Mouse (Mus musculus) T-helper 17 cell (primary cell): ENCODE results near the gene Vti1a.

ENCODE experiments used
- in situ Hi-C, 2 experiments: fragments of 300-600 bp; cut with MboI, MseI; formaldehyde crosslinking; loops; 1 replicate in 1 of 2; 2 replicates in 1 of 2; pipeline ENCODE4 v1.15.1; 2025; ENCODE audit warnings: high pct_unique_total_duplicates in 2 of 2

Vti1a gene

DNA sequence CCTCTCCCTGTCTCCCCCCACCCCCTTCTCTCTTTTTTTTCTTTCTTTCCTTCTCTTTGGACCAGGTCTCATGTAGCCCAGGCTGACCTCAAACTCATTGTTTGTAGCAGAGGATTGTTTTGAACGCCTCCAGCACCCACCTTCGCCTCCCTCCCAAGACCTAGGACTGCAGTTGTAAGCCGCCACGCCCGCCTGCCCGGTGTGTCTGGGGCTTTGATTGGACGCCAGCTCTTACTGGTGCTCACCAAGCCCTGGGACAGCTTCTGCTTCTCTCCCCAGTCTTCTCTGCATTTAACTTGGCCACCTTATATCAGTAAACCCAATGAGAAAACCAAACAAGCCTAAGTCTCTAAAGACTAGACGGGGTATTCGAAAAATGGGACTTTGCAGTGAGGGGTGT is 238.6 kb downstream of the Vti1a start:
- in situ Hi-C loops: no loop called here

DNA sequence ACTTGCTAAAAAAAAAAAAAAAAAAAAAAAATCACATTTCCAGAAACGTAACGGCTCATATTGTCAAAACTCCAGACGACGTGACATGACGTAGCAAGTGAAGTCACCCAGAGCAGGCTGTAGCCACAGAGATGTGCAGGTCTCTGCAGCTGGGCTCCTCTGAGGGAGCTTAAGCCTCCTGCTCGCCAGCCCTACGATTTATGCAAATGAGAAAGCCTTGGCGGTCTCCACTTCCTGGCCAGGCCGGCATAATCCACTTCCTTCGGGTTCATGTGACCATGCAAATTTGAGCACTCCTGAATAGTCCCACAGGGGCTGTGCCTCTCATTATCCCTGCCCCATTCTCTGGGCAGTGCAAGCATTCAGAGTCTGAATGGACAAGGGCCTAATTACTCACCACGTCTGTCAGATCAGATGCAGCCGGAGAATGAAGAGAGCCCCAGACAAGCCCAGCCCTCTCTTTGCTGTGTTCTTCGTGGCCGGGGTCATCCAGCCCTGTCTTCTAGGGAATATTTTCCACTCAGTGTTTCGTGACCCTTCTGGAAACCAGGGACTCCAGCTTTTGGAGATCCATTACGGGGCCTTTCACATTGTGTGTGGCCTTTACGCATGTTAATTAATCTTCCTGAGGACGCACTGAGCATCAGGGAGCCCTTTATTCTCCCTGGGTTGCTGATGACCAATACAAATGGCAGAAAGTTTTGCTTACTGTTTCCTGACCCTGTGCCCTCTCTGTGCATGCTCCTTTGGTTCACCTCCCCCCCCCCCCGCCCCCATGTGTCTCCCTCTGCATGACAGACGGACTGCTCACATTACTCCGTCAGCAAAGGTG is 240.3 kb downstream of the Vti1a start:
- in situ Hi-C loops: no loop called here

DNA sequence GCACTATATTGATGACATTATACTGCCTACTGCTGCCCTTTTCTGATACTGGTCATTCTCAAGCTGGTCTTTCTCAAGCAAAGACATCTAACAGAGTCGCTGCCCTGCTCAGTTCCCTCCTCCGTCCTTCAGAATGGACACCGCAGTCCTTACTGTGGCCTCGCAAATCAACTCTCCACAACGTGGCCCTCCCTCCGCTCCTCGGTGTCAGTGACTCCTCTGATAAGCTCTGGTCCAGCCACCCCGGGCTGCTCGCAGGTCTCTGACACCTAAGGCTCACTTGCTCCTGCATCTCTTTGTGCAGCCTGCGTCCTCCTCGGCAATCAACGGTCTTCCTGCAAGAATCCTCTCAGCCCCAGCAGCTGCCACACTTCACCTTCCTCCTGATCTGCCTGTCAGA is 243.2 kb downstream of the Vti1a start:
- in situ Hi-C loops: no loop called here

DNA sequence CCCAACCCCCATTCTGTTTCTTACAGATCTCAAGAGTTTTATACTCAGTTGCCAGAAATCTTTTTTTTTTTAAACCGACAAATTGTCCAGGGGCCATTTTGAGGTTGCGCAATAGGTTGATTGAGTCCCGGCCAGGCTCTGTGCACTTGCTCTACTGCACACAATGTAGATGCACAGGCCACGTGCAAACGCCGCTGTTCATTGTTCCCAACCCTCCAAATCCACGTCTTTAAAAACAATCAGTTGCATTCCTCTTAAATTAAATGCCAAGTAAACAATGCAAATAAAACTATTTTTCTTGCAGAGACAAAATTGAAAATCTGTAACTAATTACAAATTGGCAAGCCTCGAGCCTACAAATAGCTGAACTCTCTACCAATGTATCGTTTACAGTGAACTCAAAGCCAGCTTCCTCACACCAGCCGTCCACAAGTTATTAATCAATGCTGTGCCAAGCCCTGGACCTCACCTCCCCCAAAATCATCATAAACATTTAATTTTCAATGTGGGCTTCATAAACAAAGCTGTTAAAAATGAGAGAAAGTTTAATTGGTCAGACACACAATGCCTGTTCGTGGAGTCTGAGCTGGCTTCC is 244.1 kb downstream of the Vti1a start:
- in situ Hi-C loops: no loop called here

DNA sequence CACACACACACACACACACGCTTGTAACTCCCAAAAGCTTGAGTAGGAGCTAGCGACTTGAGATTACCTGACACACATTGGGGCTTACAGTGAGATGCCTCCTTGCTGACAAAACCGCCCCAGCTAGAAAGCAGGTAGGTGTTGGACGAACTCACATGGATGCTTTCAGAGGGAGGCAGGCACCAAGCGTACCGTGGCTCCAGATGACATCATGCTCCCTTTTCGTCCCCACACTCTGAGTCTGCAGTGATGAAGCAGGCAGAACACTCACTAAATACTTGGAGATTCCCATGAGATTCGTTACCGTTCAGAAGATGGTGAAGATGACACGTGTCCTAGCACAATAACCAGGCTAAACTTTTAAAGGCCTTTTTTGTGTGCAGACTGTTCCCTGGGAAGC is 245.4 kb downstream of the Vti1a start:
- in situ Hi-C loops: no loop called here

DNA sequence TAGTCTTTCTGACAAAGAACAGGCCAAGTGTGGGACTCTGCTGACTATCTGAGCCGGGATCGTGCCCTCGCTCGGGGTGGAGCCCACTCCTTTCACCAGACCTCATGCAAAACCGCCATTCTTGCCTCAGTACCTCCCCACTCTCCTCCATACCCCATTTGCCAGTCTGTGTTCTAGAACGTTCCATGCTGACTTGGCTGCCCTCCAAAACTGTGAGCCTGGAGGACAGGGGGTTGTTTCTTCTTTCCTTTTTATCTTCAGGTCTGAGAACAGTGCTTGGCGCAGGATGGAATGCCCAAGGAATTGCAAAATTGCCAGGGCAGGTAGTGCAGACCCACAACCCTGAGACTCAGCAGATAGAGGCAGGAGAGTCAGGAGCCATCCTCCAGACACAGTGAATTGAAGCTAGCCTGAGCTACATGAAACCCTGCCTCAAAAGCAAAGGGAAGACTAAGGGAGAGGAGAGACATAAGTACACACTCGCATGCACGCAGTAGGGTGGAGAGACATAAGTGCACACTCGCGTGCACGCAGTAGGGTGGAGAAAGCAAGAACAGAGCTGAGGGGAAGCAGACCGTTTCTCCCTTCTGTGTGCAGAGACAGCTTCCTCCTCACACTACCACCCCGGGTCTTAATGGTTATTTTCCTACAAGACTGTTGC is 246.5 kb downstream of the Vti1a start:
- in situ Hi-C loops: no loop called here

DNA sequence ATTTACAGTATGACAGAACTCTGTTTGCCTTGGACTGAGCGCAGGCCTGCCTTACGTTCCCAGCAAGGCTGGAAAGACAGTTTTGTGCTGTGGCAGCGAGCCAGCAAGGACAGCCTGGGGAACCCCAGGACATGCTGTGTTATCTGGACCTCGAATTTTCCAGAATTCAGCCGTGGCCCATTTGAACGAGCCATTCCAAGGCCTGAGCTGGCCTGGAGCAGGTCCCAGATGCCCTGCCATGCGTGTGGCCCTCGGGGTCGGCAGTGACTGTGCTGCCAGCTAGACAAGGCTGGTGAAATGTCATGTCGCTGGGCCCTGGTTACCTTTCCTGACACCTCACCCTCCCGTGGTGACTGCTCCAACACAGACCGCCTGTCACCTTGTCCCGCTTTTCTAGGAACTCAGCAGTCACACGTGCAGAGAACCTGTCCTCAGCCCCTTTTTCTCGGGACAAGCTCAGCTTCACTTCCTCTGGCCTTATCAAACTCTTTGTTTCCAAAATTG is 247.1 kb downstream of the Vti1a start:
- in situ Hi-C loops: no loop called here

DNA sequence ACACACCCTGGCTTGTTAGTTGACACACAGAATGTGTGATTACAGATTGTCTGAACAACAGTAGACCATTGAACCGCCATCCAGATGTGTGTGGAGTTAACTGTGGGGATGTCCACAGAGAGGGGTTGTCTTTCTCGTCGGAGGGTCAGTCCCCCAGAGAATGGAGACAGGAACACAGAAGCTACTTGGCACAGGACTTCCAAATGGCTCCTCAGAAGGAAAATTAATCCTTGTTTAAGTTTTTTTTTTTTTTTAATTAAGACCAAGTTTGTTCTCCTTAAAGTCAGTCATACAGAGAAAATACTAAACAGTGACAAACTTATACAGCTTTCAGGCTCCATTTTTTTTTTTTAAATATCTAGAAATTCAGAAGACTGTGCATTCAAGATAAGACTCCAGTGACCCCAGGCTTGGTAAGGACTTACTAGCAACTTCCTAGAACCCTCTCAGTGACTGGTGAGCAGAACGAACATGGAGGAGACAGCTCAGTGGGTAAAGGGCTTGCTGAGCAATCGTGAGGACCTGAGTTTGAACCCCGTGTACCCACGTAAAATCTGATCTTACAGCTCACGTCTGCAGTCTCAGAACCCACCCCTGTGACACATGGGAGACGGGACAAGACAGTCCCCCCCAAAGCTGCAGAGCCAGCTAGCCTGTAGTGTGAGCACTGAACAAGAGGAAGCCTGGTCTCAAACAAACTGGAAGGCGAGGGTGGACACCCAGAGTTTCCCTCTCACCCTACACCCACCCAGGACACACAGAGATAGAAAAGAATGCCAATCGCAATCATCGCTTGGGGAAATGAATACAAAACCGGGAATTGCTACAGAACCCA is 248.2 kb downstream of the Vti1a start:
- in situ Hi-C loops: no loop called here

DNA sequence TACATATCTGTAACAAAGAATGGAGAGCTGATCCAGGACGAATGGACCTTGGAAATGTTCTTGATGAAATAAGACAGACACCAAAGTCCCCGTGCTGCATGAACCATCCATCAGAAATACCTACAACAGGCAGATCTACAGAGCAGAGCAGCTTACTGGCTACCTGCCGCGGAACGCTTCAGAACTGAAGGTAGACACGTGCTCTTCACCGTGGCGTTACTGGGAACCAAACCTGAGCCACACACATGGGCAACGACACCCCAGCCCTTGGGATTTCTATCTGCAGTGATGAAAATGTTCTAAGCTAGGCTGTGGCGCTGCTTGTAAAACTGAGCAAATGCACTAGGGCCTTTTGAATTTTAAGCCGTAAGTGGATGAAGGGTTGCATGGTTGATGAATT is 249.0 kb downstream of the Vti1a start:
- in situ Hi-C loops: no loop called here

DNA sequence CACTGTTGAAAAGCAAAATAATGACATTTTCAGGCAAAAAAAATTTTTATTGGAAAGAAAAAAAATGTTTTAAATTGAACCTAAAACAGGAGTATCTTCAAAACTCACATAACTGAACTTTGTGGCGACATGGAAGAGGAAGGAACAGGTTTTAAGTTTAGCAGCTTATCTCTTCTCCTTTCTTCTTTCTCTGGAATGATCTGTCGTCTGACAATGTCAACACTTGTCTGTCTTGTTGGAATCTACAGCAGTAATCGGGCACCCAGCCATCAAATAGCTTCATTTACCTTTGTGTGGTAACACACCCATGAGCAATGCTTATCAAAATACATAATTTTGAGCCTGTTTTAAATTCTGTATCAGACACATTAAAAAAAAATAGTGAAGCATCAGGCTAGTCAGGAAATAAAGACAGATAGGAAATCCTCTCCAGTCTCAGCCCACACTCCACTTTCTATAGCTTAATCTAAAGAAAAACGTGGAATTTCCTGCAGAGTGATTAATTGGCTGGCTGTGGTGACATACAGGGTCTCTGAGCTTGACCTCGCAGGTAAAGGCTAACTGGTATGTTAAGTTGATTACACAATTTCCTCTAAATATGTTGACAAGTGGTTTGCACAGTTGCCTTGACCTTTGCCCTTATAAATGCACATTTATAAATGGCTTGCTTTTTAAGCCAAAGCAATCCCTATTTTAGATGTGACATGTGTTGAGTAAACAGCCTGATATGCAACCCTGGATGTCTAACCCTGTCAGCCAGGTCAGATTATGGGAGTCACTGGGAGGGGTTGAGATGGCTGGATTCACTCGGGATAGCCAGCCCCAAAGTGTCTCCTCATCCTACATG is 249.7 kb downstream of the Vti1a start:
- in situ Hi-C loops: no loop called here

DNA sequence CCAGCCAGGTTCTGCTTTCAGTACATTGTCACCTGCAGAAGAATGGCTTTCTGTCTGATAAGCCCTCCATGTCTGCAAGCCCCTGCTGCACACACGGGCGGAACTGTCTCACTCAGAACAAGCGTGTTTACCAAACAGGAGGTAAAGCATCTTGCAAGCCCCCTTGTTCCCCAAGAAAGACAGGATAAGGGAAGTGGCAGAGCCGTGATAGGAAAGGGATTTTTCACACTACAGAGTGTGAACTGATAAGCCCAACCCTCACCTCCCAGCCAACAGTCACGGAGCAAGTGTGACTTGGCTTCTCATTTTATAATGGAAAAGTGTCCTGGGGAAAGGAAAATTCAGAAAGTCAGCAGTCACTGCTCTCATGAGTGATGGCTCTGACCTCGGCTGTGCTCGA is 253.0 kb downstream of the Vti1a start:
- in situ Hi-C loops: no loop called here

DNA sequence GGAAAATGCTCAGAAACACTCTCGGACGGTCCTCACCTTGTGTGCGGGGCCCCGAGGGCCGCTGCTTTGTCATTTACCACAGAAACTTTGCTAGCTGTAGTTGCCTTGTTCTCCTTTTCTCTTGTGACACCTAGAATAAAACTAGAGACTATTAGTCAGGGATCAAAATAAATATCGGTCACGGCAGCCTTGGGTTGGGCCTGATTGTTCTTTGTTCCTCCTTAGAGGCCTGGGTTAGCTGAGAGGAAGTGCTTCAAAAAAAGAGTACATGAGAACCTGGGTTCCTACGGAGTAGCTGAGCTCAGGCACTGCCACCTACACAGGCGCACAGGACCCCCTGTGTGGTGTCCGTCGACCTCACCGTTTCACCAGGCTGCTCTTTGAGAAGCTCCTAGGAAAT is 253.8 kb downstream of the Vti1a start:
- in situ Hi-C loops: loop anchor here in 1 of 2 experiments (10.0 kb wide), 1 partner anchor 455 kb away; no protein-coding TSS in a partner anchor

DNA sequence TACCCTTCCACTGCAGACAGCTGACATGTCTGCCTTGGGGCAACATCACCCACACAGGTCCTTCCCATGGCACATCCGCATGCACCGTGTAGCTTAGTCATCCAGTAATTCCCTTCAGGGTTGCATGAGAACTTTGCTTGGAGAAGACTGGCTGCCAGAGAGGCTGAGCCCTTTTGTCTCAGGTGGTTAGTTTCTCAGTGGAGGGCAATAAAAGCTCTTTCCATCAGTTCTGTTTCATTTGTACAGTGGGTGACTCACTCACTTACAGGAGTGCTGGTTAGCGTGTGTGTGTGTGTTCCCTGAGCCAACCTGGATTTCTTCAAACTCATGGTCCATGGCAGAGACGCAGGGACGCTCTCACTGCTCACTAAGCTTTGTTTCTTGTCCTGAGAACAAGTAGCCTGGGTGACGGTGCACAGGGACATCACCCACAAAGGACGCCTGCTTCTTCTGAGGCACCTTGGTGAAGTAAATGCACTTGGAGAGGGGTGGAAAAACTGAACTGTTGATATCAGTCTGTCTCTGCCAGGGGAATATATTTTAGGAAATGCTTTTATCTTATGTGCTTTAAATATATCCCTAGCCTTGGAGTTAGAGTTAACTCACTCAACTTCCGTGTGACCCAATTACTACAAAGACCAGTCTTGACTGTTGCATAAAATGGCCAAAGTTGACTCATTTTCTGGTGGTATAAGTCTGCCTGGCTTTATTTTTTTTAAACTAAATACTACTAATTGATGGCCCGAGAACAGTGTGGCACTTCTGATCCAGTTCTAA is 254.6 kb downstream of the Vti1a start:
- in situ Hi-C loops: loop anchor here in 1 of 2 experiments (10.0 kb wide), 1 partner anchor 456 kb away; no protein-coding TSS in a partner anchor

DNA sequence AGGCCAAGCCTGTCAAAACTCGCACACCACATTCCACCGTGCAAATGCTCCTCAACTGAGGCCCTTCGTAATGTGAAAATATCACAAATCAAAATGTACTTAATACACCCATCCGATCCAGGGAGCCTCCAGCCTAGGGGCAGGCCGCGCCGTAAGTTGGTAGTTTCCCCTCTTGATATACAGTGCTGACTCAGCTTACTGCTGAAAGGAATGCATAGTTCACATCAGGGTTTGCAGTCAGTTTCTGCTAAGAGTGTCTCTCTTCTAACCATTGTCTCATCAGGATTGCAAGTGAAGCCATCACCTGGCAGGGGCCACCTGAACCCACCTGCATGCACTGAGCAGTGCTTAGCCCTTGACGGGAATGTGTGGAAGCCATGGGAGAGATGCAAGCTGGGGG is 255.4 kb downstream of the Vti1a start:
- in situ Hi-C loops: loop anchor here in 1 of 2 experiments (10.0 kb wide), 1 partner anchor 457 kb away; no protein-coding TSS in a partner anchor

DNA sequence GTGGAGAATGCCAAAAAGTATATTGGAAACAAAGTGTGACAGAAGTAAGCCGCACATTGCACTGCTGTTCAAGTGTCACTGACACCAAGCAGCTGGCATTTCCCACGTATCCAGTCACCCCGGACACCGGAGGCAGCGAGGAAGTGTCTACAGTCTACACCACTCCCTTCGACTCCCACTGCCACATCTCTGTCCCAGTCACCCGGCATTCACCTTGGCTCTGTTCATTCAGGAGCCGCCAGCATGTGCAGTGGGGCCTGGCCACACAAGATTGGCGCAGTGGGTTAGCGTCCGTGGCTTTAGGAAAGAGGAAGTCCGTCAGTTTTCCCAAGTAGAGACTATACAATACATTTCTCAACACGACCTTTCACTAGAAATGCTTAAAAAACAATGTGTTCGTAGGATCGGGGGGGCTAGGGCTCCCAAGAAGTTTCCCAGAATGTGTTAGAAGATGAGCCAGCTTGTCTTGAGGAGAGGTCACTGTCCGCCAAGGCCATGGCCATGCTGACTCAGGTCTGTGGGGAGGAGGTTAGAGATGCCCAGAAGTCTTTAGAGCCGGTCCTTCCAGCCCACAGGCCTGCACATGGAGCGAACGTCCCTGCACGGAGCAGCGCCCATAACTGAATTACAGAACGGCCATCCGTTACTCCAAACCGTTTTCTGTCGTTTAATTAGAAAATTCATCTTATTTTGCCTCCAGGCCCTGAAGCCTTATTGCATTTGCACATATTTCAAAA is 261.4 kb downstream of the Vti1a start:
- in situ Hi-C loops: loop anchor here in 1 of 2 experiments (10.0 kb wide), 1 partner anchor 463 kb away; no protein-coding TSS in a partner anchor

DNA sequence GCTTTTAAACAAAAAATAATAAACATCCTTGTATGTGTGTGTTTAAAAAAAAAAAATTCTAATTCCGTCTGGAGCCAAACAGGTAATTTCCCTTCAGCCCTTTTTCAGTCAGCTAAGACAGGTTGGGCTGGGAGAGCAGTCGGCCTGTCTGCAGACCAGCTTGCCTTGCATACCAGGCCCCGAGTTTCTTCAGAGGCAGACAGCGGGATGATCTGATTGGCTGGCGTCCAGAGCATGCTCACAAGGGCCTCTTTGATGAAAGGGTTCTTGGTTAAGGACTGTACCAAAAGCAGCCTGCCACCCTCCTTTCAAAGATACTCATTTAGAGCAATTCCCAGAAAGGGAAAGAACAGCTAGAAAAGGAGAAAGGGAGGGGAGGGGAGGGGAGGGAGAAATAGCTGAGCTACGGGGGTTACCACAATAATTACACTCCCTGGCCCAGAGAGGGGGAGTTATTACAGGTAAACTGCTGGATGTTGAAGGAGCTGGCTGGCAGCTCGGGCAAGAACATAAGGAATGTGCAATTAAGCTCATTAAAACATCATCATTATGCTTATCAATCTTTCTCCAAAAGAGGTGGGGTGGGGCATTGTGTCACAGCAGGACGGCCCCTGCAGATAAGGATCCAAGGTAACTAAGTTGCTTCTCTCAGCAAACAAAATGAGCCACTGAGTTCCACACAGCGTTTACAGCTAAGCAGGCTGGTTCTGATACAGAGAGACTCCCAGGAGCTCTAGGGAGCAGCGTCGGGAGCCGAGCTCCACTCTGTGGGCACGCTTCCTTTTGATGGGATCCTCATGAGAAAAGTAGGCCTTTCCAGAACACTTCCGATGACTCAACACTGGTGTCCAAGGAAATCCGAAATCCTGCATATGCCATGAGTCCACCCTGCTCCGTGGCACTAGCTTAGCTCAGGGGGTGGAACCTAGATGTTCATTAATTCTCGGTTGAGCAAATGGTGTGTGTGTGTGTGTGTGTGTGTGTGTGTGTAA is 262.3 kb downstream of the Vti1a start:
- in situ Hi-C loops: loop anchor here in 1 of 2 experiments (10.0 kb wide), 1 partner anchor 464 kb away; no protein-coding TSS in a partner anchor

DNA sequence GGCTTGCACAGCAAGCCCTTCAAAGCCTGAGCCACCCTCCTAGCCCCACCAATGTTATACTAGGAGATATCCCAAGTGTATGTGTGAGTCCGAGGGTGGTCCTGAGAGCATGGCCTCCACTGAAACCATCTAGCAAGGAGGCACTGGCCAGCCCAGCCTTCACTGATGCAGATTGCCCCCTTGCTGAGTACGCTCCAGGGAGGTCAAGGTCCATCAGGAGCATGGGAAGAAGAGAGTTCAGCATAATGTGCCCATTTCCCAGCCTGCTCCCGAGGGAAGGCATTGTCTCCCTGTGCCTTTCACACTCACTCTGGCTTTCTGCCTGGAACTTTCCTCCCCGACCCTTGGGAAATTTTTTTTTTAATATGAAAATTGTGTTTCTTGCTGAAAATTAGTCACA is 263.2 kb downstream of the Vti1a start:
- in situ Hi-C loops: loop anchor here in 1 of 2 experiments (10.0 kb wide), 1 partner anchor 465 kb away; no protein-coding TSS in a partner anchor
